Mouse (Mus musculus) lung, embryonic 16.5 days (tissue): ENCODE results near the gene Grik4. TPM values are rescaled to one million over a fixed set of nuclear protein-coding genes. Genes with fewer than 3 reads are reported as not detected.
A peak's percentile ranks its signal among the peaks of the same experiment; 100 is the strongest.

Experiments
- ATAC-seq: fragments of 200-750 bp; cut with Nextera tagmentation; 2 replicates; pipeline ENCODE4 v1.8.0; 2017; ENCODE audit warnings: low read depth, mild to moderate bottlenecking, moderate library complexity
- H3K27ac ChIP-seq: fragments of 300-500 bp; sonication (generic); 2 replicates; pipeline ENCODE4 v1.5.1; 2014; ENCODE audit warnings: mild to moderate bottlenecking, control low read depth, low read length
- H3K27me3 ChIP-seq: fragments of 300-500 bp; sonication (generic); 2 replicates; pipeline ENCODE4 v1.6.1; 2014; ENCODE audit warnings: low read depth, low read length, mixed read lengths; ENCODE audit not compliant: control insufficient read depth, insufficient read depth
- H3K36me3 ChIP-seq: fragments of 300-500 bp; sonication (generic); 2 replicates; pipeline ENCODE4 v1.6.1; 2014; ENCODE audit warnings: low read length; ENCODE audit not compliant: control insufficient read depth, insufficient read depth
- H3K4me1 ChIP-seq: fragments of 300-500 bp; sonication (generic); replicated peaks from 2 replicates; pipeline ENCODE4 v1.6.1; 2014; ENCODE audit warnings: low read length, mixed read lengths; ENCODE audit not compliant: control insufficient read depth, insufficient read depth
- H3K4me2 ChIP-seq: fragments of 300-500 bp; sonication (generic); 2 replicates; pipeline ENCODE4 v1.6.1; 2014; ENCODE audit warnings: low read depth, low read length, control low read depth
- H3K4me3 ChIP-seq: fragments of 300-500 bp; sonication (generic); 2 replicates; pipeline ENCODE4 v1.5.1; 2014; ENCODE audit warnings: mild to moderate bottlenecking, low read length, control low read depth
- H3K9ac ChIP-seq: fragments of 300-500 bp; sonication (generic); 2 replicates; pipeline ENCODE4 v1.6.1; 2014; ENCODE audit warnings: low read length, control low read depth
- H3K9me3 ChIP-seq: fragments of 300-500 bp; sonication (generic); 2 replicates; pipeline ENCODE4 v1.6.1; 2016; ENCODE audit warnings: low read length; ENCODE audit not compliant: control insufficient read depth
- WGBS: fragments of 180-500 bp; shearing (Covaris S2); extraction: QIAGEN DNeasy Blood & Tissue Kit; methylation state at CpG from one replicate; pipeline ENCODE4 v1.1.7; 2014; 5-methylcytosine and 5-hydroxymethylcytosine counted together
- polyA plus RNA-seq: library from polyadenylated mRNA; unstranded; fragments of >200 nt; fragmentation: Nextera tagmentation; extraction: Ambion mirVana; gene quantifications from 2 replicates; pipeline ENCODE4 v1.2.1, GENCODE M21; 2015

Grik4 gene
- polyA plus RNA-seq, 1 experiment from 2014 or later = 2.3 TPM

DNA sequence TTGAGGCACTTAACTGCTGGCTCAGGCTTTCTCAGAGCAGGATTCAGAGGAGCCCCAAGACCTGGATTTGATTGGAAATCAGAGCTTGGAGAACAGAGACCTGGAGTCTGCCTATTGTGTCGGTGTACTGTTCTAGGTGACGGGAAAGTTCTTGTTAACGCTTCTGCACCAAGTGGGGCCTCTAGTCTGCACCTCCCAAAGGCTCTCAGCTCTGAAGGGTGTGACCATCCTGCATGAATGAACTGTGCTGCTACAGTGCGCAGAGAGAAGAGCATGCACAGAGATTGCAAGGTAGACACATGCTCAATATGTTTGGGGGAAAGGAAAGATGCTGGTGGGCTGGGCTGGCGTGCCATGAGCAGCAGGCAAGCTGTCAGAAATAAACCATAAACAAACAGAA, 144.6 kb downstream of the Grik4 start:
- no peak overlapping the region for H3K9ac ChIP-seq
- ATAC-seq = 0 out of 2 replicates have a peak, but pooled peaks have one; percentile 1
- no peak overlapping the region for H3K4me2 ChIP-seq
- no peaks in the 10 kb centered on the region for H3K9me3 ChIP-seq
- no peak overlapping the region for H3K27ac ChIP-seq
- 69% methylated on average over 5 of the region's 5 CpGs for WGBS
- H3K4me1 ChIP-seq = peaks cover 27% of the 10 kb centered on the region
- no peak overlapping the region for H3K4me3 ChIP-seq
- no peaks in the 10 kb centered on the region for H3K36me3 ChIP-seq
- H3K27me3 ChIP-seq = no peaks in the 10 kb centered on the region

DNA sequence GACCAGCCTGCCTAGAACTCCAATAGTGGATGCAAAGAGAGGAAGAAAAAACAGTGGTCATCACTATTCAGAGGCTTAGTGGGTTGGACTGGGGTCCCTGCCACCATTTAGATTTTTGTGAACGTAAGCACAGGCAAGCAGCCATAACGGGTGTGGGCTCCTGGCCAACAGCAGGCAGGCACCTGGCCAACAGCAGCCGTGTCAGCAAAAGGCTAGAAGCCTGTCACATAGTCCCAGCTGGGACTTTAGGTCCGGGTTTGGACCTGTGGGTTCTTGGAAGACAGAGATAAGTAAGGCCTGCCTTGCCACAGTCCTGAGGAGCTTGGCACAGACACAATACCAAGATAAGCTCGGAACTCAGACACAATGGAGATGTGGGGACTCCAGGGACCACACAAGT, 145.1 kb downstream of the Grik4 start:
- peak; percentile 70 for ATAC-seq
- Histone ChIP-seq H3K36me3 (no peaks in the 10 kb centered on the region), H3K27ac (no peak overlapping the region), H3K4me3 (no peak overlapping the region), H3K9ac (no peak overlapping the region), H3K9me3 (no peaks in the 10 kb centered on the region), H3K27me3 (no peaks in the 10 kb centered on the region), H3K4me2 (no peak overlapping the region), H3K4me1 (peaks cover 27% of the 10 kb centered on the region)
- WGBS = 13% methylated on average over 5 of the region's 5 CpGs

DNA sequence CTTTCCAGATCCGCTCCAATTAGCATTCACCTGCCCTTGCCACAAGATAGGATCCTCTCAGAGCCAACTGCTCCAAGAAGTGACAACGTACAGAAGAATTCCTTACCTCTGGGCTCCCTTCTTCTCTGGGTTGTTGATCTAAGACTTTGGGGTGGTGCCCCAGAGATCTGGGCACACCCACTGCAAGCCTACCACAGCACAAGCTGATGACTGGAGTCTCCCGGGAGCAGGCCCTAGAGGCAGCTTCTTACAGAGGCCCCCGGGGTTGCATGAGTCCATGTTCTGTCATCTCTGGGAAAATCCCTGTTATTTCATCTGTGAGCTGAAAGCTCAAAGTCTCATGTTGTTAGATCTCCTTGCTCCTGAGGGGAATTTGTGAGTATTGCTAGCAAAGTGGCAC, 146.0 kb downstream of the Grik4 start:
- no peak overlapping the region for H3K4me2 ChIP-seq
- ATAC-seq = no peak
- H3K9ac ChIP-seq = no peak overlapping the region
- H3K36me3 ChIP-seq = no peaks in the 10 kb centered on the region
- no peaks in the 10 kb centered on the region for H3K9me3 ChIP-seq
- no peaks in the 10 kb centered on the region for H3K27me3 ChIP-seq
- H3K27ac ChIP-seq = no peak overlapping the region
- H3K4me1 ChIP-seq = peaks cover 27% of the 10 kb centered on the region
- WGBS = 65% methylated on average over 4 of the region's 4 CpGs
- no peak overlapping the region for H3K4me3 ChIP-seq

DNA sequence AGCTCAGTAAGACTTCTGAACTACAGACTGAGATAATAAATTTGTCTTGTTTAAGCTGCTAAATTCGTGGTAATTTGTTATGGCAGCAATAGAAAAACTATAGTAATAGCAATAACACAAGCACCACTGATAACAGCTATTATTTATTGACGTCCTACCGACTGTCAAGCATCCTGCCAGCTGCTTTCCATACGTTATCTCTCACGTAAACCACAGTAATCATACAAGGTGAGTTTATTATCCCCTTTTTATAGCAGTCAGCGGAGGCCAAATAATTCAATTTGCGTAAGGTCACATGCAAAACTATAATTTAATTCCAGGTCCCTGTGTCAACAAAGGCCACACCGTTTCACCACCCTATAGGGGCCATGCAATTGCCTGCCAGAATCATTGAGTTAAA, 147.0 kb downstream of the Grik4 start:
- Histone ChIP-seq H3K4me2 (no peak overlapping the region), H3K4me1 (peaks cover 22% of the 10 kb centered on the region), H3K9ac (no peak overlapping the region), H3K27me3 (no peaks in the 10 kb centered on the region), H3K36me3 (no peaks in the 10 kb centered on the region), H3K27ac (no peak overlapping the region), H3K4me3 (no peak overlapping the region), H3K9me3 (no peaks in the 10 kb centered on the region)
- ATAC-seq = no peak
- 58% methylated on average over 8 of the region's 8 CpGs for WGBS

GRCm38 (mm10) chr9:42795881-42796280, 148.4 kb downstream of the Grik4 start:
- H3K4me2 ChIP-seq = no peak overlapping the region
- no peaks in the 10 kb centered on the region for H3K9me3 ChIP-seq
- no peak overlapping the region for H3K27ac ChIP-seq
- H3K4me1 ChIP-seq = peaks cover 22% of the 10 kb centered on the region
- H3K27me3 ChIP-seq = no peaks in the 10 kb centered on the region
- H3K36me3 ChIP-seq = no peaks in the 10 kb centered on the region
- WGBS = 27% methylated on average over 8 of the region's 8 CpGs
- peak; percentile 18; the same call in 1 of the 2 replicates for ATAC-seq
- H3K9ac ChIP-seq = no peak overlapping the region
- H3K4me3 ChIP-seq = no peak overlapping the region

GRCm38 (mm10) chr9:42794006-42794405, 150.3 kb downstream of the Grik4 start:
- no peak overlapping the region for H3K9ac ChIP-seq
- no peak for ATAC-seq
- no peaks in the 10 kb centered on the region for H3K36me3 ChIP-seq
- no peaks in the 10 kb centered on the region for H3K27me3 ChIP-seq
- H3K4me3 ChIP-seq = no peak overlapping the region
- no peak overlapping the region for H3K4me2 ChIP-seq
- H3K9me3 ChIP-seq = no peaks in the 10 kb centered on the region
- 77% methylated on average over 4 of the region's 4 CpGs for WGBS
- peaks cover 13% of the 10 kb centered on the region; the same call in 1 of the 2 replicates for H3K4me1 ChIP-seq
- H3K27ac ChIP-seq = no peak overlapping the region

GRCm38 (mm10) chr9:42793581-42793980, 150.7 kb downstream of the Grik4 start:
- Histone ChIP-seq H3K27me3 (no peaks in the 10 kb centered on the region), H3K9ac (no peak overlapping the region), H3K9me3 (no peaks in the 10 kb centered on the region), H3K4me1 (peaks cover 9% of the 10 kb centered on the region; the same call in 1 of the 2 replicates), H3K4me2 (no peak overlapping the region), H3K27ac (no peak overlapping the region), H3K4me3 (no peak overlapping the region), H3K36me3 (no peaks in the 10 kb centered on the region)
- 30% methylated on average over 8 of the region's 8 CpGs for WGBS
- ATAC-seq = peak; percentile 17; the same call in 1 of the 2 replicates

GRCm38 (mm10) chr9:42792381-42792780, 151.9 kb downstream of the Grik4 start:
- WGBS = 81% methylated on average over 5 of the region's 5 CpGs
- no peak overlapping the region for H3K9ac ChIP-seq
- no peak overlapping the region for H3K27ac ChIP-seq
- H3K4me3 ChIP-seq = no peak overlapping the region
- H3K36me3 ChIP-seq = no peaks in the 10 kb centered on the region
- peaks cover 8% of the 10 kb centered on the region; the same call in 1 of the 2 replicates for H3K4me1 ChIP-seq
- H3K4me2 ChIP-seq = no peak overlapping the region
- no peak for ATAC-seq
- no peaks in the 10 kb centered on the region for H3K27me3 ChIP-seq
- H3K9me3 ChIP-seq = no peaks in the 10 kb centered on the region

- no peak overlapping the region for H3K4me3 ChIP-seq
- no peak for ATAC-seq
- no peak overlapping the region for H3K27ac ChIP-seq
- no peaks in the 10 kb centered on the region for H3K9me3 ChIP-seq
- H3K27me3 ChIP-seq = no peaks in the 10 kb centered on the region
- H3K4me1 ChIP-seq = peaks cover 8% of the 10 kb centered on the region; the same call in 1 of the 2 replicates
- no peak overlapping the region for H3K9ac ChIP-seq
- no peak overlapping the region for H3K4me2 ChIP-seq
- no peaks in the 10 kb centered on the region for H3K36me3 ChIP-seq
- 69% methylated on average over 12 of the region's 12 CpGs for WGBS
Measured at GRCm38 (mm10) chr9:42791779-42792178, 152.5 kb downstream of the Grik4 start.

- H3K4me3 ChIP-seq = no peak overlapping the region
- no peaks in the 10 kb centered on the region for H3K27me3 ChIP-seq
- no peak for ATAC-seq
- 62% methylated on average over 4 of the region's 4 CpGs for WGBS
- no peak overlapping the region for H3K9ac ChIP-seq
- H3K36me3 ChIP-seq = no peaks in the 10 kb centered on the region
- no peaks in the 10 kb centered on the region for H3K9me3 ChIP-seq
- H3K4me1 ChIP-seq = peaks cover 9% of the 10 kb centered on the region; the same call in 1 of the 2 replicates
- H3K27ac ChIP-seq = no peak overlapping the region
- H3K4me2 ChIP-seq = no peak overlapping the region
Measured at GRCm38 (mm10) chr9:42791346-42791745, 152.9 kb downstream of the Grik4 start.
